19 mouse cellular contexts compared by ENCODE assay signal in the genomic region with DNA sequence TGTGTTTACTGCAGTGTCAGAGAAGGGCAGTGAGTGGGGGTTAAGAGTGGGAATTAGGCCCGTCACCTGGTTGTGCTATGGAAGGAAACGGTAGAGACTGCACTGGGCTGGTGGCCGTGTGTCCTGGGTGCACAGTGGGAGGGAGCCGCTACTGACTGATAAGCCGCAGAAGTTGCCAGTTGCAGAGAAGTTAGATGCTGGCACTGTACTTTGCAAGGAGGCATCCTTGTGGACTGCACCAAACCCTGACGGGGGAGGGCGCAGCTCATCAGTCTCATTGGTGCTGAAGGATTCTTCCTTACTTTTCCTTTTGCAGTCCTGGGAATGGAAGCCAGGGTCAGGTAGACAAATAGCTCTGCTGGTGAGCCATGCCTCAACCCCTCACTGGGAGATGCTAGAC. TPM values are rescaled to one million over a fixed set of nuclear protein-coding genes. Genes with fewer than 3 reads are reported as not detected.
DNase-seq lines count a peak whose midpoint lies in the region; ATAC-seq and TF ChIP-seq lines count a peak whose summit lies in the region.
"Had no signal": no experiment of that assay in that cellular context is flagged by ENCODE, and none has a peak within 500 bp of the region (broad histone marks: within the 10 kb centered on the region; RNA-seq: fewer than 3 reads in every experiment).

No protein-coding gene starts in this region.

- TF ChIP-seq CTCF in layer of hippocampus, adult 2 months (conservative IDR thresholded peaks at IDR 0.05) = no peak
- no peak for TF ChIP-seq CTCF in cortical plate, adult 2 months (IDR thresholded peaks at IDR 0.05; ENCODE audit: extremely low read depth, insufficient read depth, low read length)

- no peak for DNase-seq in layer of hippocampus, adult 2 months (ENCODE audit: low spot score in 2 of 2)
- DNase-seq in layer of hippocampus, adult 8-10 months (ENCODE audit: low spot score in 2 of 2) = no peak
- peak; percentile 34 for DNase-seq in R1 (ENCODE audit: low read depth, low spot score)
- DNase-seq in thymus, postnatal 10 days (ENCODE audit: low spot score in 2 of 2) = no peak
- DNase-seq: B cell, adult 2 months; cerebellum, postnatal 14 days; embryo, embryonic 11 days; retina, postnatal 1 day; thymus, postnatal 25 days had no signal

- H3K9ac ChIP-seq in hindbrain, embryonic 13.5 days = 0 out of 2 replicates have a peak overlapping the region, but pooled peaks have one; percentile 24
- no peak overlapping the region for H3K9ac ChIP-seq in hindbrain, embryonic 16.5 days (ENCODE audit: low read depth, low read length)
- no peak overlapping the region; the same call in 1 of the 2 replicates for H3K9ac ChIP-seq in forebrain, embryonic 13.5 days
- H3K9ac ChIP-seq: limb, embryonic 13.5 days; liver, embryonic 14.5 days had no signal

- no peak overlapping the region for H3K27ac ChIP-seq in hindbrain, embryonic 13.5 days
- H3K27ac ChIP-seq in hindbrain, embryonic 16.5 days (ENCODE audit: low read depth, low read length) = no peak overlapping the region
- H3K27ac ChIP-seq in layer of hippocampus, adult 2 months = peak overlapping the region; percentile 82
- H3K27ac ChIP-seq in cortical plate, adult 2 months (ENCODE audit: insufficient read depth, low read length) = peak overlapping the region; percentile 51; the same call in 1 of the 2 replicates
- H3K27ac ChIP-seq in forebrain, embryonic 13.5 days = no peak overlapping the region
- H3K27ac ChIP-seq: hindbrain, embryonic 10.5 days; limb, embryonic 13.5 days; liver, embryonic 14.5 days; midbrain, embryonic 10.5 days had no signal

- TF ChIP-seq POLR2A in cortical plate, adult 2 months (IDR thresholded peaks at IDR 0.05; ENCODE audit: extremely low read depth, insufficient read depth, low read length) = no peak

- H3K27me3 ChIP-seq in hindbrain, embryonic 13.5 days = no peaks in the 10 kb centered on the region
- no peaks in the 10 kb centered on the region for H3K27me3 ChIP-seq in hindbrain, embryonic 16.5 days (replicated peaks; ENCODE audit: control insufficient read depth, insufficient read depth, low read length)
- H3K27me3 ChIP-seq in forebrain, embryonic 13.5 days = no peaks in the 10 kb centered on the region
- H3K27me3 ChIP-seq: limb, embryonic 13.5 days had no signal

- H3K9me3 ChIP-seq in hindbrain, embryonic 13.5 days = no peaks in the 10 kb centered on the region
- no peaks in the 10 kb centered on the region for H3K9me3 ChIP-seq in hindbrain, embryonic 16.5 days (ENCODE audit: control insufficient read depth, low read length)
- H3K9me3 ChIP-seq in forebrain, embryonic 13.5 days (replicated peaks) = no peaks in the 10 kb centered on the region
- H3K9me3 ChIP-seq: hindbrain, embryonic 10.5 days; limb, embryonic 13.5 days had no signal

- H3K36me3 ChIP-seq in hindbrain, embryonic 13.5 days = peaks cover 62% of the 10 kb centered on the region
- peaks cover 25% of the 10 kb centered on the region for H3K36me3 ChIP-seq in hindbrain, embryonic 16.5 days (ENCODE audit: control insufficient read depth, insufficient read depth, low read length)
- H3K36me3 ChIP-seq in forebrain, embryonic 13.5 days (ENCODE audit: poor library complexity, severe bottlenecking) = peaks cover 63% of the 10 kb centered on the region

- ATAC-seq in hindbrain, embryonic 13.5 days (ENCODE audit: low FRiP score) = no peak
- ATAC-seq in hindbrain, embryonic 16.5 days = no peak
- no peak for ATAC-seq in forebrain, embryonic 13.5 days
- ATAC-seq: forebrain, embryonic 14.5 days had no signal

- no peak overlapping the region for H3K4me3 ChIP-seq in hindbrain, embryonic 13.5 days
- no peak overlapping the region for H3K4me3 ChIP-seq in hindbrain, embryonic 16.5 days (ENCODE audit: low read length)
- H3K4me3 ChIP-seq in layer of hippocampus, adult 2 months = no peak overlapping the region
- H3K4me3 ChIP-seq in cortical plate, adult 2 months (ENCODE audit: insufficient read depth, low read length) = no peak overlapping the region
- H3K4me3 ChIP-seq in forebrain, embryonic 13.5 days = no peak overlapping the region
- H3K4me3 ChIP-seq: erythroblast, embryonic 14.5 days; hindbrain, embryonic 10.5 days; limb, embryonic 13.5 days; midbrain, embryonic 10.5 days had no signal

- H3K4me1 ChIP-seq in hindbrain, embryonic 13.5 days (replicated peaks) = no peaks in the 10 kb centered on the region
- no peaks in the 10 kb centered on the region for H3K4me1 ChIP-seq in hindbrain, embryonic 16.5 days (ENCODE audit: control insufficient read depth, insufficient read depth, low read depth, low read length)
- peaks cover 3% of the 10 kb centered on the region; the same call in 1 of the 2 replicates for H3K4me1 ChIP-seq in cortical plate, adult 2 months (ENCODE audit: control insufficient read depth, insufficient read depth, low read length)
- H3K4me1 ChIP-seq in forebrain, embryonic 13.5 days = no peaks in the 10 kb centered on the region
- H3K4me1 ChIP-seq: hindbrain, embryonic 10.5 days; limb, embryonic 13.5 days; midbrain, embryonic 10.5 days had no signal

- H3K4me2 ChIP-seq in hindbrain, embryonic 13.5 days = no peak overlapping the region
- no peak overlapping the region for H3K4me2 ChIP-seq in hindbrain, embryonic 16.5 days (ENCODE audit: low read length)
- no peak overlapping the region for H3K4me2 ChIP-seq in forebrain, embryonic 13.5 days
- H3K4me2 ChIP-seq: limb, embryonic 13.5 days had no signal

- 97% methylated on average over 7 of the region's 7 CpGs for WGBS in hindbrain, embryonic 13.5 days
- 90% methylated on average over 7 of the region's 7 CpGs for WGBS in hindbrain, embryonic 16.5 days
- 86% methylated on average over 7 of the region's 7 CpGs for WGBS in forebrain, embryonic 13.5 days

RNA-seq across cellular contexts. Expression of a gene that starts 6.4 kb away (rescaled TPM):
- 45.3 and 52.1 TPM in 2 replicates for polyA plus RNA-seq in hindbrain, embryonic 13.5 days (2015; fragmentation: Nextera tagmentation; extraction: Ambion mirVana)
- polyA plus RNA-seq in hindbrain, embryonic 16.5 days (2015; fragmentation: Nextera tagmentation; extraction: Ambion mirVana) = 35.9 and 37.9 TPM in 2 replicates
- total RNA-seq in layer of hippocampus, adult 2 months (2021) = 10 to 100 TPM; 55.1 to 62.6 TPM
- 10 to 100 TPM; 46.6 to 51.8 (median 49.6) TPM for total RNA-seq in layer of hippocampus, adult 8-10 months (2022)
- polyA plus RNA-seq in cortical plate, adult 2 months (2012; rRNA removed) = 43.7 and 45.3 TPM in 2 replicates
- 48.9 and 50.8 TPM in 2 replicates for polyA plus RNA-seq in forebrain, embryonic 13.5 days (2015; fragmentation: Nextera tagmentation; extraction: Ambion mirVana)

RNA-seq across cellular contexts. Expression of a gene that starts 12.2 kb away (rescaled TPM):
- 14.9 and 16.7 TPM in 2 replicates for polyA plus RNA-seq in hindbrain, embryonic 13.5 days (2015; fragmentation: Nextera tagmentation; extraction: Ambion mirVana)
- 15.0 and 17.2 TPM in 2 replicates for polyA plus RNA-seq in hindbrain, embryonic 16.5 days (2015; fragmentation: Nextera tagmentation; extraction: Ambion mirVana)
- total RNA-seq in layer of hippocampus, adult 2 months (2021) = 10 to 100 TPM; 29.8 to 32.0 TPM
- 10 to 100 TPM; 25.4 to 34.4 (median 28.4) TPM for total RNA-seq in layer of hippocampus, adult 8-10 months (2022)
- 11.7 and 11.9 TPM in 2 replicates for polyA plus RNA-seq in cortical plate, adult 2 months (2012; rRNA removed)
- 18.8 and 19.3 TPM in 2 replicates for polyA plus RNA-seq in forebrain, embryonic 13.5 days (2015; fragmentation: Nextera tagmentation; extraction: Ambion mirVana)

RNA-seq across cellular contexts. Expression of a gene that starts 25.4 kb away (rescaled TPM):
- 35.9 and 38.1 TPM in 2 replicates for polyA plus RNA-seq in hindbrain, embryonic 13.5 days (2015; fragmentation: Nextera tagmentation; extraction: Ambion mirVana)
- 20.5 and 21.6 TPM in 2 replicates for polyA plus RNA-seq in hindbrain, embryonic 16.5 days (2015; fragmentation: Nextera tagmentation; extraction: Ambion mirVana)
- total RNA-seq in layer of hippocampus, adult 2 months (2021) = 10 to 100 TPM; 79.9 to 87.5 TPM
- 10 to 100 TPM; 67.3 to 95.8 (median 83.4) TPM for total RNA-seq in layer of hippocampus, adult 8-10 months (2022)
- polyA plus RNA-seq in cortical plate, adult 2 months (2012; rRNA removed) = 58.4 and 61.7 TPM in 2 replicates
- polyA plus RNA-seq in forebrain, embryonic 13.5 days (2015; fragmentation: Nextera tagmentation; extraction: Ambion mirVana) = 50.1 and 51.4 TPM in 2 replicates

Comparison
In these comparisons a context has a peak if more than half of its experiments do, and no peak if none do; other contexts are left out.
1. H3K27ac ChIP-seq: peak in layer of hippocampus, adult 2 months (single experiment) and cortical plate, adult 2 months (single experiment); none in hindbrain, embryonic 13.5 days (single experiment), hindbrain, embryonic 16.5 days (single experiment) and forebrain, embryonic 13.5 days (single experiment).